In the genomic region with DNA sequence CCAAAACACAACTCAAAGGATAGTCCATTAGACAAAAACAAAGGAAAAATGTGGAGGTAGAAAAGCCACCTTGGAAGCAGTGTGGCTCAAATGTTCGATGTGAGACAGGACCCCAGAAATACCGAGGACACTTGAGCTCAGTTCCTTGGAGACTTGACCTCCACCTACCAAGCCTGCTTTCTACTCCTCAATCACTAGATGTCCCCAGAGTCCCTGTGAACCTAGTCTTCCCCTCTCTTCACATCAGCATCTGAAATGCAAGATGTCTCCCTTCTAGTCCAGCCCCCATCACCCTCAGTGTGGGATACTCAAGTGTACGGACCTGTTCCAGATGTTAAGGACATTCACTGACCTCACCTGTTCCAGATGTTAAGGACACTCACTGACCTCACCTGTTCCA, we compare ENCODE assay signal across 8 mouse cellular contexts. TPM values are rescaled to one million over a fixed set of nuclear protein-coding genes. Genes with fewer than 3 reads are reported as not detected.
DNase-seq lines count a peak whose midpoint lies in the region; ATAC-seq and TF ChIP-seq lines count a peak whose summit lies in the region.

No protein-coding gene starts in this region.

- TF ChIP-seq CTCF in lung, postnatal 0 days (IDR thresholded peaks at IDR 0.05) = peak; percentile 94

- H3K9ac ChIP-seq in ES-E14 (ENCODE audit: insufficient read depth, low read depth, low read length, poor library complexity, severe bottlenecking) = no peak overlapping the region
- H3K9ac ChIP-seq in lung, postnatal 0 days (replicated peaks; ENCODE audit: low read depth) = no peak overlapping the region

- peaks cover 7 to 10% of the 10 kb centered on the region in 2 experiments for H3K4me1 ChIP-seq in ES-E14 (ENCODE audit: control insufficient read depth in 2 of 2, insufficient read depth in 2 of 2, low read length in 2 of 2, poor library complexity in 1 of 2)
- no peaks in the 10 kb centered on the region for H3K4me1 ChIP-seq in lung, postnatal 0 days (ENCODE audit: insufficient read depth, low read depth, low read length)

- H3K4me2 ChIP-seq in lung, postnatal 0 days (replicated peaks; ENCODE audit: low read depth, low read length) = no peak overlapping the region

- H3K27me3 ChIP-seq in lung, postnatal 0 days (replicated peaks; ENCODE audit: insufficient read depth, low read length) = no peaks in the 10 kb centered on the region

- no peak overlapping the region for H3K27ac ChIP-seq in ES-E14 (ENCODE audit: insufficient read depth, low read depth, low read length, poor library complexity, severe bottlenecking)
- no peak overlapping the region for H3K27ac ChIP-seq in lung, postnatal 0 days (ENCODE audit: low read length)

- peak; percentile 60 to 79 for DNase-seq in left cerebral cortex, postnatal 14 days (ENCODE audit: low spot score in 2 of 2)
- DNase-seq in left cerebral cortex, adult 11 months (ENCODE audit: low spot score) = no peak
- no peak for DNase-seq in ES-E14 (ENCODE audit: low read depth, low spot score)
- DNase-seq in cerebellum, adult 11 months = peak; percentile 44
- peak; percentile 91 for DNase-seq in lung, postnatal 0 days (ENCODE audit: low spot score)
- peak; percentile 30 for DNase-seq in skeletal muscle tissue, adult 2 months (ENCODE audit: low read depth, low spot score)
- DNase-seq in urinary bladder, postnatal 36 days (ENCODE audit: low spot score in 2 of 2) = no peak

- in situ Hi-C loops in ES-E14 (cut with MboI; ENCODE audit: low sequenced_read_pairs in 2 of 2, unreplicated experiment in 2 of 2) = no loop called here

- WGBS in lung, postnatal 0 days = 17% methylated on average over 3 of the region's 3 CpGs

- ATAC-seq in granulocyte monocyte progenitor cell, adult 5-6 weeks (replicated peaks; ENCODE audit: poor library complexity, severe bottlenecking) = peak; percentile 48
- no peak for ATAC-seq in lung, postnatal 0 days

- TF ChIP-seq EP300 in lung, postnatal 0 days (IDR thresholded peaks at IDR 0.05) = no peak

- peaks cover 7% of the 10 kb centered on the region; the same call in 1 of the 2 replicates for H3K36me3 ChIP-seq in ES-E14 (ENCODE audit: control insufficient read depth, insufficient read depth, low read length, poor library complexity, severe bottlenecking)
- H3K36me3 ChIP-seq in lung, postnatal 0 days (ENCODE audit: insufficient read depth, low read length) = no peaks in the 10 kb centered on the region

- H3K9me3 ChIP-seq in ES-E14 (ENCODE audit: control insufficient read depth, insufficient read depth, low read depth, low read length) = no peaks in the 10 kb centered on the region
- no peaks in the 10 kb centered on the region for H3K9me3 ChIP-seq in lung, postnatal 0 days (ENCODE audit: low read length)

- intact Hi-C loops in left cerebral cortex, postnatal 14 days (cut with DNase I) = loop anchor here (1.0 kb wide), 1 partner anchor 45 kb away; no protein-coding TSS in a partner anchor

- H3K4me3 ChIP-seq in ES-E14 (ENCODE audit: insufficient read depth in 1 of 2, low read depth in 1 of 2, low read length in 2 of 2, poor library complexity in 1 of 2, severe bottlenecking in 1 of 2) = no peak overlapping the region
- H3K4me3 ChIP-seq in lung, postnatal 0 days (ENCODE audit: low read depth, low read length) = no peak overlapping the region

TF ChIP-seq in ES-E14, 5 proteins besides CTCF, POLR2A, EP300 and RAD21:
- TF ChIP-seq ZC3H11A (IDR thresholded peaks at IDR 0.05; ENCODE audit: borderline replicate concordance, low read depth, low read length) (peak; percentile 82), MAFK (IDR thresholded peaks at IDR 0.05; ENCODE audit: insufficient read depth, low read depth, low read length) (no peak)

RNA-seq across cellular contexts. Expression of a gene that starts 5.1 kb away (rescaled TPM):
- total RNA-seq in left cerebral cortex, postnatal 14 days (2021) = 10 to 100 TPM; 17.9 to 22.0 TPM
- 7.4 and 9.1 TPM in 2 replicates for total RNA-seq in ES-E14 (2012; rRNA removed)
- total RNA-seq in granulocyte monocyte progenitor cell, adult 5-6 weeks (2014; fragmentation: Nextera tagmentation) = 8.6 and 10.5 TPM in 2 replicates
- total RNA-seq in granulocyte monocyte progenitor cell, adult 5-6 weeks (2017) = 1.5 and 2.4 TPM in 2 replicates
- polyA plus RNA-seq in lung, postnatal 0 days (2015; fragmentation: Nextera tagmentation; extraction: Ambion mirVana) = 3.5 and 3.9 TPM in 2 replicates

RNA-seq across cellular contexts. Expression of a gene that starts 16.3 kb away (rescaled TPM):
- total RNA-seq in left cerebral cortex, postnatal 14 days (2021) = 10 to 100 TPM; 38.3 to 57.6 TPM
- 2.1 and 3.3 TPM in 2 replicates for total RNA-seq in ES-E14 (2012; rRNA removed)
- total RNA-seq in granulocyte monocyte progenitor cell, adult 5-6 weeks (2014; fragmentation: Nextera tagmentation) = not detected in 2 replicates
- not detected in 2 replicates for total RNA-seq in granulocyte monocyte progenitor cell, adult 5-6 weeks (2017)
- polyA plus RNA-seq in lung, postnatal 0 days (2015; fragmentation: Nextera tagmentation; extraction: Ambion mirVana) = not detected in 2 replicates

RNA-seq across cellular contexts. Expression of a gene that starts 22.0 kb away (rescaled TPM):
- 10 to 100 TPM in 1 of 2 experiments, 1 to 10 TPM in 1; 8.7 to 11.9 TPM for total RNA-seq in left cerebral cortex, postnatal 14 days (2021)
- total RNA-seq in ES-E14 (2012; rRNA removed) = 21.4 and 22.9 TPM in 2 replicates
- total RNA-seq in granulocyte monocyte progenitor cell, adult 5-6 weeks (2014; fragmentation: Nextera tagmentation) = 3.7 and 9.4 TPM in 2 replicates
- 4.8 and 4.9 TPM in 2 replicates for total RNA-seq in granulocyte monocyte progenitor cell, adult 5-6 weeks (2017)
- 17.3 TPM in 2 replicates for polyA plus RNA-seq in lung, postnatal 0 days (2015; fragmentation: Nextera tagmentation; extraction: Ambion mirVana)

RNA-seq across cellular contexts. Expression of a gene that starts 22.6 kb away (rescaled TPM):
- total RNA-seq in left cerebral cortex, postnatal 14 days (2021) = 1 to 10 TPM; 3.1 to 3.3 TPM
- total RNA-seq in ES-E14 (2012; rRNA removed) = 0.18 and 0.58 TPM in 2 replicates
- total RNA-seq in granulocyte monocyte progenitor cell, adult 5-6 weeks (2014; fragmentation: Nextera tagmentation) = 0.75 TPM in 1 of 2 replicates, not detected in the other
- total RNA-seq in granulocyte monocyte progenitor cell, adult 5-6 weeks (2017) = not detected in 2 replicates
- 10.7 and 14.6 TPM in 2 replicates for polyA plus RNA-seq in lung, postnatal 0 days (2015; fragmentation: Nextera tagmentation; extraction: Ambion mirVana)

RNA-seq across cellular contexts. Expression of a gene that starts 49.0 kb away (rescaled TPM):
- total RNA-seq in left cerebral cortex, postnatal 14 days (2021) = under 1 TPM; 0.34 to 0.99 TPM
- total RNA-seq in ES-E14 (2012; rRNA removed) = 18.5 and 29.2 TPM in 2 replicates
- total RNA-seq in granulocyte monocyte progenitor cell, adult 5-6 weeks (2014; fragmentation: Nextera tagmentation) = not detected in 2 replicates
- total RNA-seq in granulocyte monocyte progenitor cell, adult 5-6 weeks (2017) = not detected in 2 replicates
- 5.7 and 6.7 TPM in 2 replicates for polyA plus RNA-seq in lung, postnatal 0 days (2015; fragmentation: Nextera tagmentation; extraction: Ambion mirVana)

Comparison
In these comparisons a context has a peak if more than half of its experiments do, and no peak if none do; other contexts are left out.
1. DNase-seq: peak in left cerebral cortex, postnatal 14 days (2 of 2), cerebellum, adult 11 months (single experiment), lung, postnatal 0 days (single experiment) and skeletal muscle tissue, adult 2 months (single experiment); none in left cerebral cortex, adult 11 months (single experiment), ES-E14 (single experiment) and urinary bladder, postnatal 36 days (0 of 2).